Mouse (Mus musculus): Measurements from ENCODE around the gene Slc9a9.

Slc9a9 gene

GRCm38 (mm10) chr9:94840398-94840797 is 170.7 kb downstream of the Slc9a9 start:
- no peak for DNase-seq

GRCm38 (mm10) chr9:94840972-94841371 is 171.3 kb downstream of the Slc9a9 start:
- DNase-seq = no peak

DNA sequence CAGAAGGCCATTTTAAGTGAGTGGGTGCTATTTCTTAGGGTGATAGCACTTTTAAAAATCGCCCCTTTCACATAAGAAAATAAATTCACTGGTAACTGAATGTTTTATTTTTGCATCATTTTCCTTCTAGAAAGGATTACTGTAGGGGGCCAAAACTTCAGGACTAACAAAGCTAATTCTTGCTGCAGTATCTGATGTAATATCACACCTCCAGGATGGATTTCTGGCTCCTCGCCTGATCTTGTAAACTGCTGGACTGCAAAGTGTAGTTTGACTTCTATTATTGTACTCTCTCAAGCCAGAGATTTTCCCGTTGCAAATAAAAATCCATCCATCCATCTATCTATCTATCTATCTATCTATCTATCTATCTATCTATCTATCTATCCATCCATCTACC is 174.5 kb downstream of the Slc9a9 start:
- DNase-seq = no peak

GRCm38 (mm10) chr9:94847624-94848023 is 177.9 kb downstream of the Slc9a9 start:
- no peak for DNase-seq

- DNase-seq = no peak
These were observed 181.8 kb downstream of the Slc9a9 start for GRCm38 (mm10) chr9:94851550-94851949.

DNA sequence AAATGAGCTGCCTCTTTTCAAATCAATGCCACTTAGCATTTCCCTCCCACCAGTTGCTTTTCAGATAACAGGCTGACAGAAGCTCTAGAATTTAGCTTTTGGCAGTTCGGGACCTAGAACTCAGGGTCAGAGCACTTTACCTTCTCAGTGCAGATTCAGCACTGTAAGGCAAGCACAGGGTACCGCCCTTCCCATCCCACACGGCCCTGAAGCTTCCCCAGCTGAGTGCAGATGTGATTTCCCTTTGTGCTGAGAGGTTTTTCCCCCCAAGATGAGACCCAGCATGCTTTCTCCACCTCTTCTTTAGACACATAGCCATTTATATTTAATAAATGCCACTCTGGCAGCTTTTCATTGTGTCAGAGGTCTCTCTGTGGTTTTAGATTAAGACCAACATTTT is 186.4 kb downstream of the Slc9a9 start:
- DNase-seq = no peak

GRCm38 (mm10) chr9:94868557-94868956 is 198.8 kb downstream of the Slc9a9 start:
- DNase-seq = no peak

DNA sequence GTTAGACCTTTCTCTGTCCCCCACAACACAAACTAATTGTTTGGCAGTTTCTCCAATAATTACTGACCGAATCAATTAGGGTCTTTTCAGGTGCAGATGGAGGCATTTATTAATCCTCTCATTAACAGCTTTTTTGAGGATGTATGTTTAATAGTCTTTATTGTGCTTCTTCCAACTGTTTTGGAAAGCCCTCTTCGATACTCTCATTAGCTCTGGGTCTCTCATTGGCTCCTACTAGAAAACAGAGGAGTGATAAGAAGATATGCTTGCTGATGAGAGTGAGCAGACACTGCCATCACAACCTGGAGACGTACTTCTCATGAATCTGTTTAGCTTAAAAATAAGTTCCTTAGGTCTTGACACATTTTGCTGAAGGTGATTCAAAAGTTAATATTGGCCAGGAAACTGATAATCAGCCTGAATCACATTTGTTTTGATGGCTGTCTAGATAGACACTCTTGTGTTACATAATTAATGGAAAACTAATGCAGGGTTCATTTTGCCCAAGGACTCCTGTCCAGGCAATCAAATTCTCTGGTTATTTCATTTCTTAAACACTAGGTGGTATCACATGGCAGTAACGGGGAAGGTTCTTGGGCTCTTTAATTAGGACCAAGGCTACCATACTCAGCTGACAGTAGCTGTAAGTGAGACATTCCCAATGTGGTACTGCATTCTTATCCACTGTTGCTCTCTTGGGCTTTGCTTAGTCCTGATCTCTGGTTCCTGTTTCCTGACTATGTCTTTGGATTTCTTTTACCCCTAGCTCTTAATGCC is 199.5 kb downstream of the Slc9a9 start:
- DNase-seq = no peak

DNA sequence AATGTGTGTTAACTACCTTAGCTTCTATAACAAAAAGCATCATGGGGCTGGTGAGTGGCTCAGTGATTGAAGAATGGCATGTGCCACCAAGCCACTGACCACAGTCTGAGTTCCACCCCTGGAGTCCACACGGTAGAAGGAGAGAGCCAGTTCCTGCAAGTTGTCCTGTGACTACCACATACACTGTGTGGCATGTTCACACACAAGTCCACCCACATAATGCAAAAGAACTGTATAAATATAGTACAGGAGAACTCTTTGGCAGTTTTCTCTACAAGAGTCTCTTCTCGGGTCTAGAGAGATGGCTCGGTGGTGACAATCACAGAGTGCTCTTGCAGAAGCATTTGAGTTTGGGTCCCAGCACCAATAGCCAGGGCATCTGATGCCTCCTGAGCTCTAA is 212.8 kb downstream of the Slc9a9 start:
- no peak for DNase-seq

DNA sequence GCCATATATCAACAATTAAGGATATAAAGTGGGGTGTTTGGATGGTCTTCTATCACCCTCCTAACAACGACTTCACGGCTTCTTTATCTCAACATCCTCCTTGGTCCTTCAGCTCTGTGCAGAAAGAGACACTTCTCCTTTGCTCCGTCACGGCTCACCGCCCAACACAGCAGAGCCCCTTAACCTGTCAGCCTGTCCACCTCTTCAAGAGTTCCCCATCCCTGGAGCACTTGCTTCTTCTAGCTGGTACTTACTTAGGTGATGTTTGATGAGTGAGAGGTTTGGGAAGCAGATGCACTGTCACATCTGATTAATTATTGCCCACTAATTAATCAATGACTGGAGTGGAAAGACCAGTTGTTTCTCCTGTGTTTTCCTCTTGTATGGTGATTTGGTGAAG is 213.7 kb downstream of the Slc9a9 start:
- no peak for DNase-seq

DNA sequence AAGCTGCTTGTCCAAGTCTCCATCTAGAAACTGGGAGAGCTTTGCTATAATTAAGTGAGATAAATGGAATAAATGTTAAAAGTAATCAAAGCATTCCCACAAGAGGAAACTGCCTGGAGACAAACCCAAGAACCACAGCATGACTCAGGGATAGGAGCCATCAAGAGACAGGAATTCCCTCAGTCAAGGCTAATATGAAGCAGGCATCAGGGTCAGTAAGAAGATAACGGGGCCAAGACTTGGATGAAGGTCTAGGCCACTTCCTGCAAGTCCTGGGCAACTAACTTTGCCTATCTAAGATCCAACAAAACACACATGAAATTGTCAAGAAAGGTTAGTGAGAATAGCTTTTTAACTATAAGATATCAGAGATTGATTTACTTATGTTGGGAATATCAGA is 215.4 kb downstream of the Slc9a9 start:
- DNase-seq = no peak

DNA sequence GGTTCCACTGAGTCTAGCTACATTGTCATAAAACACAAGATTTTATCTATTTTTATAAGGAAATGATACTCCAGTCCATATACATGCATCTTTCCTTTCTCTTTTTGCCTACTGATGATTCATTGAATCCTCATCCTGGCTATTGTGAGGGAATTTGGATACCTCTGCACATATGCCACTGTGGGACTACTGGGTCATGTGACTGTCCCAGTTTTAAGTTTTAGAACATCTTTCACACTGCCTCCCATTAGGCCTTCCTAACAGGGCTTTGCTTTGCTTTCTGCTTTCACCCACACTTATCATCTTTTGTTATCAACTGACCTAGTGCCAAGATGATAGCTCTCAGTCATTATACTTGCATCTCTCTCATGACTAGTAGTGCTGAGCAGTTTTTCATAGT is 219.9 kb downstream of the Slc9a9 start:
- DNase-seq = no peak

DNA sequence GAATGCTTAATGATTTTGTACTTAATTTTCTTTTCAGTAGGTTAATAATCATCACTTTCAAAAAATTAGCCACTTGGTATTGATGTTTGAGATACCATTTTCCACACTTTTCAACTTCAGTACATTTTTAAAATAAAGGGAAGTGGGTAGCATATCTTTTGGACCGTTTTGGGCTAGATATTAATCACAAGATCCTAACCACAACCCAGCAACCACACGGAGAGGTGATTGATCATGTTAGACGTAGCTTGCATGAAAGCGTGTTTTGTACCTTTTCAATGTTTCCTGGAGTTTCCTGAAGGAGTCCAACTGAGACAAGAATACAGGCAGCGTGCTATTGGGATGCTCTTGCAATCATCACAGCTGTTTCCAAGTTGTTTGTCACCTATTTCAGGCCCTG is 226.2 kb downstream of the Slc9a9 start:
- DNase-seq = no peak

GRCm38 (mm10) chr9:94904180-94904579 is 234.5 kb downstream of the Slc9a9 start:
- DNase-seq = no peak

DNA sequence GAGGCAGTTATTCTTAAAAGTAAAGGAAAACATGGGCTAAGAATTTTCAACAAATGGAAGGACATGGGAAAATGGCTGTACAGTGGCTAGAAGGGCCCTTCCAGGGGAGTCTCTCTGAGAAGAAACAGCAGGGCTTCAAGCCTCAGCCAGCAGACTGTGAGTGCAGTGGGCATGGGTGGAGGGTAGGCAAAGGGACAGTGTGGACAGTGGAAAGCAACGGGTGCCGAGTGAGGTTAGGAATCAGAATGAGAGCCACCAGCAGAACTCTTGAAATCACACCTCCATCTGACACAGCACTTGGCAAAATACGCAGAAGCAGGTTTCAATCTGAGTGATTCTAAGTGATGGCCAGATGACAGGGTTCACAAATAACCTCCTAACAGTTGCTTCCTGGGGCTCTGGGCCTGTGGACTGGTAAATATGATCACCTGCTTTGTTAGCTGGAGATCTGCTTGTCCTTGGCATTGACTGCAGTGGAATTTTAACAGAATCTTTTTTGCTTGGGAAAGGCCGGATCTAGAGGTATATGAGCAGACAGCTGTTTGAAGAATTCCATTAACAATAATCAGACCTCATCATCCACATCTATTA is 237.4 kb downstream of the Slc9a9 start:
- DNase-seq = peak; percentile 31 to 47

DNA sequence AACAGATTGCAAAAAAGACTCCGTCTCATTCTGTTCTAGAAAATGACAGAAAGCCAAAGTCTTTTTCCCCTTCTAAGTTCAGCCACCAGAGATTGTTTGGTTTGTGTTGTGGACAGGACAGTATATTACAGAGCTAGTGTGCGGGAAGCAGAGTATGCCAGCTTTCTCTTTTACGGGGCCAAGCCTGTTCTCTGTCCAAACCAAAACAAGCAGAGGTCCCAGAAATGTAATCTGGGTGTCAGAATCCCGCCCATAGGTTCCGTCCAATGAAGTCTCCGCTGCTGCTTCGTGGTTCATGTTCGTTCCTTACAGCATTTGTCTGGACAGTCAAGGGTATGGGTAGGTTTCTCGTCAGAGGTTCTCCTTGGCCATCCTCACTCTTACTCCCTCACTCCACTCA is 242.4 kb downstream of the Slc9a9 start:
- DNase-seq = no peak

DNA sequence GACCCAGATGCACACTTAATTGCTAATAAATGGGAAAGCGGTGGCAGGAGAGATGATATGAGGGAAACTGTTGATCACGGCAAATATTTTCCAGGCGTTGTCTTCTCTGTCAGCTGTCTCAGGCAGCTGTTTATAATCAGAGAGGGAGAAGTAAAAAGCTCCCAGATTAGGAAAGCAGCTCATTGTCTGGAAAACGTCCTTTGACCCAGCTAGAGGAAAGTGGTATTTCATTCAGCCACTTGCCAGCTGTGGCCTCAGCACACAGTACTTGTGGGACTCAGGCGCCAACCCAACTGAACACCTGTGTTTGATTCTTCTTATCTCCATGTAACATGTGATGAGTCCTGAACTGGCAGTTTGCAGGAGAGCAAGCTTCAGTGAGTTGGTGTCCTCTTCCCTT is 252.4 kb downstream of the Slc9a9 start:
- no peak for DNase-seq

- no peak for DNase-seq
These were observed 256.1 kb downstream of the Slc9a9 start for GRCm38 (mm10) chr9:94925845-94926244.

DNA sequence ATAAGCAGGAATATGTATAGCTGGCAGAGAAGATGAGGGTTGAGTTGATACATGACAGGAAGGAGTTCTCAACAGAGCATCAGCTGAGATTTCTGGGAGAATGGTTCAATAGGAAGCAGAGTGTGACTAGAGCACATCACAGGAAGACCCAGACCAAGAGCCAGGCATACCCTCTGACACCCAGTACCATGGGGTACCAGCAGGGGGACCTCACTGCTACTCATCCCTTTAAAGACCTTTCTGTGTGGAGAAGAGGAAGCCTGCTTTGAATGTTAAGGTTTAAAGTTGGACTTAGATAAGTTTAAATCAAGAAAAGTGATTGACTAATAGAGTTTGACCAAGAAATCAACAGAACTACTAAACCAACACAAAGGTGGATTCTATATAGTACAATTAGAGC is 257.4 kb downstream of the Slc9a9 start:
- no peak for DNase-seq

GRCm38 (mm10) chr9:94945569-94946135 is 275.9 kb downstream of the Slc9a9 start:
- no peak for DNase-seq

DNA sequence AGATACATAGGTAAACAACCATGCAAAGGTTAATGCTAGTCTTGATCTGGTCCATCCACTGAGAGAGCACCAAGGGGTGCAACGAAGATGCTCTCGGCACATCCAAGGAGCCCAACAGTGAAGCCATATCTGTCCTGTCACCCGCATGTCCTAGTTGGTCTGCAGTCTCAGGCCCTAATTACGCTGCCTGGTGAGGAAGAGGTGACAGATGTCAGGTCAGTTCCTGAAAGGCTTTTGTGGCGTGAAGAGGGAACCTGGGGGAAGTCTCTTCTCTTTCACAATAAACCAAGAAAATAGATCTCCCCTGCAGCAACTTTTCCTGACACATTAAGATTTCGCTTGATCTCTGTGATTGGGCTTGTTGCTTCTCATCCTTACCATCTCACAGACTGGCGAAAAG is 277.5 kb downstream of the Slc9a9 start:
- no peak for DNase-seq

GRCm38 (mm10) chr9:94950676-94951075 is 281.0 kb downstream of the Slc9a9 start:
- DNase-seq = no peak

- no peak for DNase-seq
These were observed 285.9 kb downstream of the Slc9a9 start for GRCm38 (mm10) chr9:94955645-94956044.

- DNase-seq = peak in 1 of 2 experiments; percentile 17
These were observed 288.7 kb downstream of the Slc9a9 start for GRCm38 (mm10) chr9:94958382-94958781.
